Mouse (Mus musculus) B cell, adult (primary cell): Measurements from ENCODE around the gene Ngly1. TPM values are rescaled to one million over a fixed set of nuclear protein-coding genes. Genes with fewer than 3 reads are reported as not detected.

Experiments used
- total RNA-seq: library from RNA; stranded (reverse); gene quantifications from 4 replicates; pipeline ENCODE4 v1.2.4, GENCODE M21; 2023; ENCODE audit not compliant: inconsistent age

Ngly1 gene
- total RNA-seq = 39.1 to 49.2 TPM (median 40.8 TPM) in 4 replicates

DNA sequence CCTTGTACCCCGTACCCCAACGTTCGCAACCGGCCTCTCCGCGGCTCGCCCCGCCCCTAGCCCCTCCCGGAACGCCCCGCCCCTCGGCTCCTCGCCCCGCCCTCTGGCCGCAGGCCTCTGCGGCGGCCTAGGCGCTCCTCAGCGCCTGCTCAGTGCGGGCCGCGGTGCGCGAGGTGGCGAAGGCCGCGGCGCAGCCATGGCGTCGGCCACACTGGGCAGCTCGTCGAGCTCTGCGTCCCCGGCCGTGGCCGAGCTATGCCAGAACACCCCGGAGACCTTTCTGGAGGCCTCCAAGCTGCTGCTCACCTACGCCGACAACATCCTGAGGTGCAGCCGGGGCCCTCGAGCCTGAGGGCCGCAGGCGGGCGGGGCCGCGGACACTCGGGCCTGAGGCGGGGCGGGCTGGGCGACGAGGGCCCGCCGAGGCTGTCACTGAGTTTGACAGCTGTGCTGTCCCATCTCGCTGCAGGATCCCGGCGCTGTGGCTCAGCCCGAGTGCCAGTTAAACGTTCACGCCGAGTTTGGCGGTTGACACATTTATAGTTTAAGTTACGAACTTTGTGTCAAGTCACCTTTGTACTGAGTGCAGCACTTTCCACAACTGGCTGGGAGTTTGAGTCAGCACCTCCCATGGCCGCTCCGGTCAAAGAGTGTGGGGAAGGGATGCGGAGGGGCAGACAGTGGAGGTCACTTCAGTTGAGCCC lies at the start of gene Ngly1, which contains the start of gene Oxsm:
Gene Ngly1 (plus strand): TSS at position 110 of the 704 bp plus-strand sequence.
Gene Oxsm (minus strand): TSS at position 638 of the 704 bp plus-strand sequence.

Other genes with a start within 250 kb of the Ngly1 start
- 6.8 to 9.7 TPM (median 8.3 TPM) in 4 replicates for gene Oxsm, start 528 bp downstream of the Ngly1 start, total RNA-seq
- 174 to 213 TPM (median 196 TPM) in 4 replicates for gene Top2b, start 115.9 kb downstream of the Ngly1 start, total RNA-seq